Mouse (Mus musculus) G1E (cell line): ENCODE measurements at regions not wholly inside any gene's neighbourhood (a gene's known extent, or its start where the extent isn't known, plus 50 kb on each side); places are given as distances from the start of the nearest gene placed in this dataset.

Experiments
- ATAC-seq: 2 replicates; pipeline ENCODE4 v1.8.0; 2016; ENCODE audit warnings: mild to moderate bottlenecking; ENCODE audit not compliant: insufficient number of reproducible peaks, poor library complexity, low FRiP score, severe bottlenecking; ENCODE audit errors: extremely low read depth
- DNase-seq: peaks from one replicate; pipeline ENCODE4 v3.0.0; 2012; ENCODE audit warnings: low spot score
- H3K27me3 ChIP-seq: 2 replicates; pipeline ENCODE4 v1.6.1; 2012; ENCODE audit warnings: mild to moderate bottlenecking, low read length, inconsistent platforms; ENCODE audit not compliant: insufficient read depth
- H3K36me3 ChIP-seq: replicated peaks from 2 replicates; pipeline ENCODE3; 2012; ENCODE audit warnings: mild to moderate bottlenecking, inconsistent platforms
- H3K4me1 ChIP-seq: 2 replicates; pipeline ENCODE4 v1.6.1; 2012; ENCODE audit warnings: low read depth, low read length, inconsistent platforms, mixed read lengths; ENCODE audit not compliant: insufficient read depth
- H3K4me3 ChIP-seq: 2 replicates; pipeline ENCODE4 v1.5.1; 2012; ENCODE audit warnings: low read depth, mild to moderate bottlenecking, inconsistent platforms, low read length, moderate library complexity, mixed read lengths
- H3K9me3 ChIP-seq: replicated peaks from 2 replicates; pipeline ENCODE4 v1.6.1; 2012; ENCODE audit warnings: inconsistent platforms
- CTCF ChIP-seq: IDR thresholded peaks from 2 replicates; pipeline ENCODE4 v1.5.1; 2012; ENCODE audit warnings: low read depth, low read length, inconsistent platforms, mixed read lengths
- GATA1 ChIP-seq: IDR thresholded peaks from 2 replicates; pipeline ENCODE4 v1.6.1; 2012; ENCODE audit warnings: borderline replicate concordance, low read length, inconsistent platforms, mixed read lengths
- GATA2 ChIP-seq: IDR thresholded peaks from 2 replicates; pipeline ENCODE4 v1.6.1; 2012; ENCODE audit warnings: low read depth, low read length, inconsistent platforms, borderline replicate concordance
- POLR2AphosphoS5 ChIP-seq: IDR thresholded peaks from 2 replicates; pipeline ENCODE4 v1.6.1; 2012; ENCODE audit warnings: low read depth, low read length, inconsistent platforms; ENCODE audit not compliant: insufficient replicate concordance
- TAL1 ChIP-seq: conservative IDR thresholded peaks from 2 replicates; pipeline ENCODE4 v1.6.1; 2012; ENCODE audit warnings: low read depth, low read length, inconsistent platforms, mixed read lengths

- Histone ChIP-seq H3K27me3 (no peaks in the 10 kb centered on the region; the same call in 1 of the 2 replicates), H3K4me3 (no peak overlapping the region), H3K4me1 (no peaks in the 10 kb centered on the region; the same call in 1 of the 2 replicates), H3K36me3 (no peaks in the 10 kb centered on the region), H3K9me3 (no peaks in the 10 kb centered on the region)
- TF ChIP-seq CTCF (no peak), TAL1 (no peak), POLR2AphosphoS5 (no peak)
- DNase-seq (no peak), ATAC-seq (no peak)
Measured at GRCm38 (mm10) chr6:51330069-51330706, 102.3 kb upstream of the Nfe2l3 start.

GRCm38 (mm10) chr6:51332841-51333240 lies 99.6 kb upstream of the Nfe2l3 start:
- Histone ChIP-seq H3K27me3 (peaks cover 3% of the 10 kb centered on the region), H3K36me3 (no peaks in the 10 kb centered on the region), H3K4me3 (no peak overlapping the region), H3K9me3 (no peaks in the 10 kb centered on the region), H3K4me1 (no peaks in the 10 kb centered on the region; the same call in 1 of the 2 replicates)
- no peak for ATAC-seq
- DNase-seq = no peak
- TF ChIP-seq CTCF (no peak), GATA2 (no peak), GATA1 (no peak), POLR2AphosphoS5 (no peak), TAL1 (no peak)

- Histone ChIP-seq H3K36me3 (no peaks in the 10 kb centered on the region), H3K27me3 (peaks cover 3% of the 10 kb centered on the region), H3K9me3 (no peaks in the 10 kb centered on the region), H3K4me1 (no peaks in the 10 kb centered on the region; the same call in 1 of the 2 replicates), H3K4me3 (no peak overlapping the region)
- ATAC-seq = no peak
- DNase-seq = no peak
- TF ChIP-seq GATA1 (no peak), GATA2 (no peak), POLR2AphosphoS5 (no peak), CTCF (no peak), TAL1 (no peak)
Measured at GRCm38 (mm10) chr6:51333722-51334360, 98.6 kb upstream of the Nfe2l3 start.

GRCm38 (mm10) chr6:51335314-51335713 lies 97.2 kb upstream of the Nfe2l3 start:
- Histone ChIP-seq H3K4me1 (no peaks in the 10 kb centered on the region), H3K27me3 (peaks cover 7% of the 10 kb centered on the region), H3K36me3 (no peaks in the 10 kb centered on the region), H3K9me3 (no peaks in the 10 kb centered on the region), H3K4me3 (no peak overlapping the region)
- no peak for ATAC-seq
- TF ChIP-seq TAL1 (no peak), POLR2AphosphoS5 (no peak), GATA2 (no peak), GATA1 (no peak), CTCF (no peak)
- no peak for DNase-seq

- no peaks in the 10 kb centered on the region for H3K9me3 ChIP-seq
- ATAC-seq (no peak), DNase-seq (no peak)
- TF ChIP-seq GATA1 (no peak), CTCF (no peak), GATA2 (no peak), POLR2AphosphoS5 (no peak), TAL1 (no peak)
- H3K4me1 ChIP-seq = no peaks in the 10 kb centered on the region
- H3K27me3 ChIP-seq = peaks cover 11% of the 10 kb centered on the region
- H3K4me3 ChIP-seq = no peak overlapping the region
- H3K36me3 ChIP-seq = no peaks in the 10 kb centered on the region
Measured at GRCm38 (mm10) chr6:51339301-51339700, 93.2 kb upstream of the Nfe2l3 start.

GRCm38 (mm10) chr6:51347721-51348120 lies 84.7 kb upstream of the Nfe2l3 start:
- Histone ChIP-seq H3K9me3 (no peaks in the 10 kb centered on the region), H3K4me1 (no peaks in the 10 kb centered on the region), H3K36me3 (no peaks in the 10 kb centered on the region), H3K4me3 (no peak overlapping the region), H3K27me3 (peaks cover 4% of the 10 kb centered on the region; the same call in 1 of the 2 replicates)
- DNase-seq (no peak), ATAC-seq (no peak)
- TF ChIP-seq POLR2AphosphoS5 (no peak), GATA2 (no peak), GATA1 (no peak), TAL1 (no peak), CTCF (no peak)
